Mouse (Mus musculus) olfactory bulb, adult 2 months (tissue): Measurements from ENCODE around the gene Adm2. TPM values are rescaled to one million over a fixed set of nuclear protein-coding genes. Genes with fewer than 3 reads are reported as not detected.

Experiments used
- H3K27ac ChIP-seq: fragments of 200-500 bp; 2 replicates; pipeline ENCODE4 v1.5.1; 2012; ENCODE audit warnings: low read depth, low read length; ENCODE audit not compliant: insufficient read depth
- H3K4me1 ChIP-seq: fragments of 200-500 bp; 2 replicates; pipeline ENCODE4 v1.6.1; 2012; ENCODE audit warnings: low read length; ENCODE audit not compliant: control insufficient read depth, insufficient read depth
- H3K4me3 ChIP-seq: fragments of 200-500 bp; 2 replicates; pipeline ENCODE4 v1.5.1; 2012; ENCODE audit warnings: mild to moderate bottlenecking, low read depth, low read length, moderate library complexity; ENCODE audit not compliant: insufficient read depth
- CTCF ChIP-seq: fragments of 200-500 bp; IDR thresholded peaks from 2 replicates; pipeline ENCODE4 v1.5.1; 2012; ENCODE audit warnings: low read depth, mild to moderate bottlenecking, low read length, moderate library complexity; ENCODE audit not compliant: insufficient read depth
- POLR2A ChIP-seq: fragments of 200-500 bp; IDR thresholded peaks from 2 replicates; pipeline ENCODE4 v1.6.1; 2012; ENCODE audit warnings: mild to moderate bottlenecking, low read depth, low read length, moderate library complexity; ENCODE audit not compliant: insufficient read depth
- WGBS: fragments of 180-500 bp; shearing (Covaris S2); methylation state at CpG from one replicate; pipeline ENCODE4 v1.1.7; 2018; 5-methylcytosine and 5-hydroxymethylcytosine counted together
- polyA plus RNA-seq: library from polyadenylated mRNA; stranded (reverse); fragments of >200 nt; gene quantifications from 2 replicates; pipeline ENCODE4 v1.2.4, GENCODE M21; 2012; ENCODE audit warnings: low replicate concordance; ENCODE audit not compliant: missing spikeins, insufficient read depth, insufficient read length

Gene Adm2
- polyA plus RNA-seq, 1 experiment: not detected

DNA sequence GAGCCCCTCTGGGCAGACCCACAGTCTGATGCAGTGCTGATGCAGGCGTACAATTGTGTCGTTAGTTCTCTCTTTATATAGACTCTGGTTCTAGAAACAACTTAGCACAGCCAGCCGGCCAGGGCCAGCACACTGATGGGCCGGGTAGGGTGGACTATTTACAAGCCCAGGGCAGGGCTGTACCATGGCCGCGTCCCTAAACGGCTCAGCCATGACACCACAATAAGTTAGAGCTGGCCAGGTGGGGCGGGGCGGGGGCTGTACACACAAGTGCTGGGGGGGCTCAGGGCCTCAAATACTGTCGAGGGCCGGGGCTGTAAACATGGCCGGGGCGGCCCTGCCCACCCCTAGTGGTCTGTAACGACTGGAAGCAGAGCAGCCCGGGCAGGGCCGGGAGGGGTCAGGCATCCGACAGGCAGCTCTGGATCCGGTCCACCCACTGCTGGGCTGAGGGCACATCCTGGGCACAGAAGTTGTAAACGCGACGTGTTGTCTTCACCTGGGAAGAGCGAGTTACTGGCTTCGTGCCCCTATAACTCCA lies 34.2 kb upstream of the Adm2 start:
- Histone ChIP-seq H3K4me3 (no peak overlapping the region), H3K27ac (no peak overlapping the region), H3K4me1 (peaks cover 6% of the 10 kb centered on the region; the same call in 1 of the 2 replicates)
- WGBS: 87% methylated on average over 23 of the region's 23 CpGs
- no peak for TF ChIP-seq CTCF

DNA sequence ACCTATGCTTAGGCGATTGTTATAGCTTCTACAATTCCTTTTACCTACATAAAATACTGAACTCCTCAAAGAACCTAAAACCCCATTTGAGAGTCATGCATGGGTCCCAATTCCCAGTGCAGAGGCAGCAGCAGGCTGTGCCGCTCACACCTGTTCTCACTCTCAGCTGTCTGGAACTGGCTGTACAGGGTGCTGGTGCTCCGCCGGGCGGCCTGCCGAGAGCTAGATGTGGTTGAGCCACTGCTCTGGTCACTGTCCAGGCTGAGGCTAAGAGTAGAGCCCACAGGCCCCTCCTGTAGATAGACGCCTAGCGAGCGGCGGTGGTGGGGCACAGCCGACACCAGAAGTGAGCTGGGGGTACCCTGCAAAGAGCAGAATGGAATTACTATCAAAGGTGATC lies 33.1 kb upstream of the Adm2 start:
- Histone ChIP-seq H3K27ac (no peak overlapping the region), H3K4me3 (no peak overlapping the region), H3K4me1 (peaks cover 6% of the 10 kb centered on the region; the same call in 1 of the 2 replicates)
- TF ChIP-seq CTCF (no peak), POLR2A (no peak)
- 94% methylated on average over 11 of the region's 11 CpGs for WGBS

DNA sequence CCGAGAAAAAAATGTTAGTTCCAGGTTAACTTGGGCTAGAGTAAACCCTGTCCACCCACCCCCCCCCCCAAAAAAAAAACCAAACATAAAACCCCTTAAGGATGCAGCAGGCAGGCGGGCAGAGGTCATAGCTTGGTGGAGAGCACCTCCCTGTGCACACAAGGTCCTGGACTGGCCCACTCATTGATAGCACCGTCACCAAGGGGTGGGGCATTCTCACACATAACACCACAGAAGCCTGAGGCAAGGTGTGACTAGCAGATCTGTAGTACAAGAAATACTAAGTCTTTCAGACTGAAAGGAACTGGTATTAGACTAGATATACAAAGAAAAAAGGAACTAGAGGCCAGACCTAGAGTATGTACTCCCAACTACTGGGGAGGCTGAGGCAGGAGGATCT lies 31.0 kb upstream of the Adm2 start:
- 96% methylated on average over 3 of the region's 3 CpGs for WGBS
- Histone ChIP-seq H3K4me1 (peaks cover 6% of the 10 kb centered on the region; the same call in 1 of the 2 replicates), H3K27ac (no peak overlapping the region), H3K4me3 (no peak overlapping the region)
- TF ChIP-seq CTCF (no peak), POLR2A (no peak)

DNA sequence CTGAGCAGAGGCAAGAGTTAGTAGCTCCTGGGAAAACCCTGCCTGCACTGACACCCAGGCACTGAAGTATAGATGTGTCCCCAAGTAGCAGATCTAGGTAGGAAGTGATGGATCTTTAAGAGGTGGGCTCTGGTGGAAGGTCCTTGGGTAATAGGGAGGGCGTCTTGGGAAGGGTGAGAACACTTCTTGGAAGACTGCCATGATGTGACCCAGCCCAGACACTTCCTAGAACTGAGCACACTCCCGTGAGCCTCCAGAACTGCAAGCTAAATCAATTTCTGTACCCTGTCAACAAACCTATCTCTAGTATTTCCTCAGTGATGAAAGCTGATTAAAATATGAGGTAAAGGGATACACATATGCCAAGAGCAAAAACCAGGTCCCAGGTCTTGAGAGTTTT lies 29.7 kb upstream of the Adm2 start:
- TF ChIP-seq POLR2A (no peak), CTCF (no peak)
- Histone ChIP-seq H3K27ac (no peak overlapping the region), H3K4me3 (no peak overlapping the region), H3K4me1 (peaks cover 4% of the 10 kb centered on the region; the same call in 1 of the 2 replicates)
- WGBS: 45% methylated on average over 2 of the region's 2 CpGs

DNA sequence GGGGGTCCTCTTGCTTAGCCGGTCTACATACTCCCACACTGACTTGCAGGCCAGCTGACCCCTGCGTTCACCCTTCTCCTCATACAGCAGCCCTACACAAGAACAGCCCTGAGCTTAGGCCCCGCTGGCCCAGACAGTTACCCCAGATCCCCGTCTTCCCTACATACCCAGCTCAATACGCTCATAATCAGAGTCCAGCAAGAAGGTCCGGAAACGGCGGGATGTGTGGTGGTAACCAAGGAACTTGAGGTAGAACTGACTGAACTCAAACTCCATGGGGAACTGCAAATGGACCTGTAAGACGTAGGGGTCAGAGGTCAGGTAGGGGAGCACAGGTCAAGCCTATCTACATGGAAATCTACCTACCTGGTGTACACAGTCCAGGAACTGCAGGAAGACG lies 28.7 kb upstream of the Adm2 start:
- 95% methylated on average over 10 of the region's 10 CpGs for WGBS
- Histone ChIP-seq H3K4me3 (no peak overlapping the region), H3K4me1 (peaks cover 4% of the 10 kb centered on the region; the same call in 1 of the 2 replicates), H3K27ac (no peak overlapping the region)
- TF ChIP-seq POLR2A (no peak), CTCF (no peak)

DNA sequence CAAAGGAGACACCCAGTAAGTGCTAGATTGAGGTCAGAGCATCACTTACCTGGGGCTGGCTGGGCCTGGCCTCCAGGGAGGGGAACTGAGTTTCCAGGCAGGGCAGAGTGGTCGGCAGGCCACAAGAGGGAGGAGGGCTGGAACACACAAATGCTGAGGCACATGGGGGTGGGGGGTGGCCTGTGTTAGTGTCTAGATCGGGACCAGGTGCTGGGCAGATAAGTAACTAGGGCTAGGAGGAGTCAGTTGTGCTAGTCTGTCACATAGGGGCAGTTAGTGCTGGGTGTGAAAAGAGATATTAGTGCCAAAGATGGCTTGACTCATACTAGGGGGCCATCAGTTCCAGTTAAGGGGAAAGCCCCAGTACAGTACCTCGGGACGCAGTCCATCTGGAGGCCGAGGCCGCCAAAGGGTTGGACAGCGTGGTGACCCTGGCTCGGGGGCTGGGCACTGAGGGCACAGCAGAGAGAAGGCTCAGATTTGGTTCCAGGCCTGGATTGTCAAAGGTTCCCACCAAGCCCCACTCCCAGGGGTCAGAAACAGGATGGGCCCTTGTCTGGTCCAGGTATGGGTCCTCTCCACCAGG lies 26.8 kb upstream of the Adm2 start:
- 93% methylated on average over 8 of the region's 8 CpGs for WGBS
- Histone ChIP-seq H3K4me3 (no peak overlapping the region), H3K27ac (no peak overlapping the region), H3K4me1 (peaks cover 4% of the 10 kb centered on the region; the same call in 1 of the 2 replicates)
- TF ChIP-seq POLR2A: no peak
- TF ChIP-seq CTCF: no peak

DNA sequence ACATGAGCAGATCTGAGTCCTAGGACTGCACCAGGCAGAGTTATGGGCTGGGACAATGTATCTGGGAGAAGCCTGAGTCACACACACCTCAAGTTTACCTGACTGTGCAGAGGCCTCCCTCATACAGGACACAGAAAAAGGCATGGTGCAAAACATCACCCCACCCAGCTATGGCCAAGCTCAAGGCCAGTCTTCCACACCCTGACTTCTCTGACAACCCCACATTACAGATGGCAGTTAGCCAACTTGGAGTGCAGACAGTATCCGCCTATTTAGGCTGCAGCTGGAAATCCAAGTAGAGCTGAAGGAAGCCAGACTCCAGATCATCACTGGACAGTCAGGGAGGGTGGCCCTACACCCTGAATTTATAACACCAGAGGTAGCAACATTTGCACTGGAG lies 26.1 kb upstream of the Adm2 start:
- H3K27ac ChIP-seq: no peak overlapping the region

DNA sequence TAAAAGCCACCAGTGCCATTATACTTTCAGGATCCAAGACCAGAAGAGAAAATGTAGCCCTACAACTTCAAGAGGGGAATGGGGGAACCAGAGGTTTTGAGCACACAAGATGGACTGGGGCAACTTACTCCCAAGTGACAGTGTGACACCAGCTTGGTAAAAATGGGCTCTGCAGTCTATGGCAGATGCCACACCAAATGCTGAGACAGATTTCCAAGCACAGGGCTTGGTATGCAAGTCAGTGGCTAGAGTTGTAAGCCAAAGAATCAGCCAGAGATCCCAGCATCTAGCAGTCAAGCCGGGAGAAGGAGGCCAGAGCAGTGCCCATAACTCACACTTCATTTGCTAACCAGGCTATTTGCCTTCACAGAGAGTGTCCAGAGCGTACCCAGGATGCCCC lies 24.8 kb upstream of the Adm2 start:
- H3K27ac ChIP-seq: no peak overlapping the region
- WGBS: 93% methylated on average over 2 of the region's 2 CpGs
- H3K4me3 ChIP-seq: no peak overlapping the region
- H3K4me1 ChIP-seq: peaks cover 4% of the 10 kb centered on the region; the same call in 1 of the 2 replicates
- TF ChIP-seq POLR2A (no peak), CTCF (no peak)

More for the DNA sequence above, 26.1 kb upstream of the Adm2 start:
- no peak for TF ChIP-seq CTCF
- TF ChIP-seq POLR2A: no peak
- Histone ChIP-seq H3K4me1 (peaks cover 4% of the 10 kb centered on the region; the same call in 1 of the 2 replicates), H3K4me3 (no peak overlapping the region)
- 41% methylated on average over 1 of the region's 1 CpGs for WGBS

DNA sequence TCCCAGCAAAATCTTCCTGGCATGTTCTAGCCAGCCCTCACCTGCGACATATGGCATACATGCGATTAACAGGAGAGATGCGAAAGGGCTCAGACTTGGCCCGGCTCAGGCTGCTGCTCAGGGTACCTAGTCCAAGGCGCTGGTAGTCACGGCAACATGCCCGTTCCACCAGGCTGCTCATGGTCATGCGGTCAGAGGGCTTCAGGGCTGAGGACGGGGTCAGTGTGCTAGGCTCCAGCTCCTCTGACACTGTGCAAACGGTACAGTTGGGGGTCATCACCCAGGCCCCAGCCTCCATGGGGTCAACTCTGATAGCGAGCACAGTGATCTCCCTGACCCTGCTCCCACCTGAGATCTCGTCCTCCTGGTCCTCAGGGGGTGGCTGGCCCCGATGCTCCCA lies 22.3 kb upstream of the Adm2 start:
- Histone ChIP-seq H3K4me1 (peaks cover 4% of the 10 kb centered on the region; the same call in 1 of the 2 replicates), H3K27ac (no peak overlapping the region), H3K4me3 (no peak overlapping the region)
- WGBS: 88% methylated on average over 13 of the region's 13 CpGs
- TF ChIP-seq POLR2A (no peak), CTCF (no peak)

DNA sequence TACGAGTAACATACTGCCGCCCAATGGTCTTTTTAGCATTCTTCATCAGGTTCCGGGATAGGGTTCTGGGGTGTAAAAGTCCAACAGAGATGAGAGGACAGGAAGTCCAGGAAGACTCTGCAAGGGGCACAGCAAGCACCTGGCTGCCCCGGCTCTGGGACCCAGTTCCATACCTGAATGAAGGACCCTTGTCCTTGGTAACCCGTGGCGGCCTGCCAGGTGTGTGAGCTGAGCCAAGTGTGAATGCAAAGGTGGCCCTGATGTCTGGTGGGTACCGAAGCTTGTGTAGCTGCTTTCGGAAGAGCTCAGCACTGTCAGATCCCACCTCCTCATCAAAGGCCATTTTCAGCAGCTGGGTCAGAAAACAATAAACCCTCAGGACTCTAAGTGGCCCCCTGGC lies 21.9 kb upstream of the Adm2 start:
- WGBS: 93% methylated on average over 8 of the region's 8 CpGs
- no peak overlapping the region for H3K4me3 ChIP-seq
- TF ChIP-seq CTCF (no peak), POLR2A (no peak)
- H3K4me1 ChIP-seq: peaks cover 4% of the 10 kb centered on the region; the same call in 1 of the 2 replicates
- H3K27ac ChIP-seq: no peak overlapping the region
